In genomic region chr16:78236746-78237640, GRCm38 (mm10) we compare ENCODE assay signal across 8 mouse cellular contexts.
DNase-seq lines count a peak whose midpoint lies in the region; ATAC-seq and TF ChIP-seq lines count a peak whose summit lies in the region.

No protein-coding gene starts in this region.

- 0 out of 2 replicates have a peak overlapping the region, but pooled peaks have one; percentile 40 for H3K9ac ChIP-seq in limb, embryonic 12.5 days (replicated peaks)
- H3K9ac ChIP-seq in midbrain, postnatal 0 days (replicated peaks; ENCODE audit: low read length, poor library complexity, severe bottlenecking) = peak overlapping the region; percentile 51

- H3K36me3 ChIP-seq in limb, embryonic 12.5 days = no peaks in the 10 kb centered on the region
- no peaks in the 10 kb centered on the region for H3K36me3 ChIP-seq in midbrain, postnatal 0 days (ENCODE audit: insufficient read depth, low read length)

- ATAC-seq in common myeloid progenitor, adult 5-6 weeks (replicated peaks; ENCODE audit: low read depth, poor library complexity, severe bottlenecking) = peak; percentile 73
- peak; percentile 68 to 72 for ATAC-seq in hematopoietic stem cell, adult 5-6 weeks (replicated peaks in 1 of 2; ENCODE audit: insufficient read depth in 1 of 2, low FRiP score in 2 of 2, low TSS enrichment in 1 of 2, low read depth in 1 of 2, poor library complexity in 2 of 2, severe bottlenecking in 2 of 2)
- 0 out of 2 replicates have a peak, but pooled peaks have one; percentile 33 for ATAC-seq in limb, embryonic 12.5 days (ENCODE audit: insufficient number of reproducible peaks, insufficient read depth, low FRiP score, low TSS enrichment, low read depth)
- ATAC-seq in midbrain, postnatal 0 days (ENCODE audit: low FRiP score) = peak; percentile 66; the same call in 1 of the 2 replicates

- H3K27me3 ChIP-seq in limb, embryonic 12.5 days = peaks cover 19% of the 10 kb centered on the region
- no peaks in the 10 kb centered on the region for H3K27me3 ChIP-seq in midbrain, postnatal 0 days (ENCODE audit: insufficient read depth, low read length)

- H3K4me2 ChIP-seq in limb, embryonic 12.5 days = peak overlapping the region; percentile 77
- peak overlapping the region; percentile 74 for H3K4me2 ChIP-seq in midbrain, postnatal 0 days (ENCODE audit: low read depth, low read length, poor library complexity, severe bottlenecking)

- H3K4me3 ChIP-seq in limb, embryonic 12.5 days (replicated peaks) = peak overlapping the region; percentile 43
- peak overlapping the region; percentile 37 for H3K4me3 ChIP-seq in midbrain, postnatal 0 days (ENCODE audit: low read depth, low read length)

- H3K27ac ChIP-seq in limb, embryonic 12.5 days = no peak overlapping the region
- H3K27ac ChIP-seq in midbrain, postnatal 0 days (ENCODE audit: low read depth, low read length) = peak overlapping the region; percentile 78

- TF ChIP-seq CTCF in midbrain, postnatal 0 days (IDR thresholded peaks at IDR 0.05) = no peak

- peak; percentile 15 for DNase-seq in kidney, adult 11 months
- DNase-seq in kidney, adult 18-20 months = no peak
- DNase-seq in midbrain, postnatal 0 days (ENCODE audit: low spot score) = peak; percentile 67
- DNase-seq in MN1 (ENCODE audit: low spot score) = no peak
- no peak for DNase-seq in layer of hippocampus, postnatal 25 days (ENCODE audit: extremely low spot score in 1 of 2, low spot score in 1 of 2)

- H3K4me1 ChIP-seq in limb, embryonic 12.5 days (replicated peaks) = peaks cover 15% of the 10 kb centered on the region
- H3K4me1 ChIP-seq in midbrain, postnatal 0 days (ENCODE audit: insufficient read depth, low read length) = no peaks in the 10 kb centered on the region

- WGBS in limb, embryonic 12.5 days = 6% methylated on average over 25 of the region's 25 CpGs
- 2% methylated on average over 24 of the region's 25 CpGs for WGBS in midbrain, postnatal 0 days

- H3K9me3 ChIP-seq in limb, embryonic 12.5 days = no peaks in the 10 kb centered on the region
- no peaks in the 10 kb centered on the region for H3K9me3 ChIP-seq in midbrain, postnatal 0 days (ENCODE audit: low read length)

Comparison
In these comparisons a context has a peak if more than half of its experiments do, and no peak if none do; other contexts are left out.
1. DNase-seq: peak in kidney, adult 11 months (single experiment) and midbrain, postnatal 0 days (single experiment); none in kidney, adult 18-20 months (single experiment), MN1 (single experiment) and layer of hippocampus, postnatal 25 days (0 of 2).
2. Peak in every context shown above with its lines, with median percentiles within 50 percentile points of each other: ATAC-seq.